Mouse (Mus musculus): ENCODE measurements around the gene Ush2a. TPM values are rescaled to one million over a fixed set of nuclear protein-coding genes. Genes with fewer than 3 reads are reported as not detected.

Ush2a gene
- total RNA-seq, 1 experiment from 2014 or later: not detected

GRCm38 (mm10) chr1:188773631-188774030, 511.8 kb downstream of the Ush2a start:
- ATAC-seq (replicated peaks in 1 of 2; ENCODE audit: insufficient read depth in 1 of 2, low FRiP score in 2 of 2, low TSS enrichment in 1 of 2, low read depth in 1 of 2, poor library complexity in 2 of 2, severe bottlenecking in 2 of 2): no peak

- no peak for ATAC-seq (replicated peaks in 1 of 2; ENCODE audit: insufficient read depth in 1 of 2, low FRiP score in 2 of 2, low TSS enrichment in 1 of 2, low read depth in 1 of 2, poor library complexity in 2 of 2, severe bottlenecking in 2 of 2)
Observed at GRCm38 (mm10) chr1:188777556-188778161, 515.8 kb downstream of the Ush2a start.

GRCm38 (mm10) chr1:188785056-188785455, 523.2 kb downstream of the Ush2a start:
- no peak for ATAC-seq (replicated peaks in 1 of 2; ENCODE audit: insufficient read depth in 1 of 2, low FRiP score in 2 of 2, low TSS enrichment in 1 of 2, low read depth in 1 of 2, poor library complexity in 2 of 2, severe bottlenecking in 2 of 2)

- no peak for ATAC-seq (replicated peaks in 1 of 2; ENCODE audit: insufficient read depth in 1 of 2, low FRiP score in 2 of 2, low TSS enrichment in 1 of 2, low read depth in 1 of 2, poor library complexity in 2 of 2, severe bottlenecking in 2 of 2)
Observed at GRCm38 (mm10) chr1:188805069-188805468, 543.2 kb downstream of the Ush2a start.

- no peak for ATAC-seq (replicated peaks in 1 of 2; ENCODE audit: insufficient read depth in 1 of 2, low FRiP score in 2 of 2, low TSS enrichment in 1 of 2, low read depth in 1 of 2, poor library complexity in 2 of 2, severe bottlenecking in 2 of 2)
Observed at GRCm38 (mm10) chr1:188805852-188806251, 544.0 kb downstream of the Ush2a start.

GRCm38 (mm10) chr1:188810631-188811030, 548.8 kb downstream of the Ush2a start:
- ATAC-seq (replicated peaks in 1 of 2; ENCODE audit: insufficient read depth in 1 of 2, low FRiP score in 2 of 2, low TSS enrichment in 1 of 2, low read depth in 1 of 2, poor library complexity in 2 of 2, severe bottlenecking in 2 of 2): no peak

GRCm38 (mm10) chr1:188815072-188815471, 553.2 kb downstream of the Ush2a start:
- ATAC-seq (replicated peaks in 1 of 2; ENCODE audit: insufficient read depth in 1 of 2, low FRiP score in 2 of 2, low TSS enrichment in 1 of 2, low read depth in 1 of 2, poor library complexity in 2 of 2, severe bottlenecking in 2 of 2): no peak

GRCm38 (mm10) chr1:188824195-188824594, 562.4 kb downstream of the Ush2a start:
- ATAC-seq (replicated peaks in 1 of 2; ENCODE audit: insufficient read depth in 1 of 2, low FRiP score in 2 of 2, low TSS enrichment in 1 of 2, low read depth in 1 of 2, poor library complexity in 2 of 2, severe bottlenecking in 2 of 2): no peak

GRCm38 (mm10) chr1:188824878-188825532, 563.2 kb downstream of the Ush2a start:
- ATAC-seq (replicated peaks in 1 of 2; ENCODE audit: insufficient read depth in 1 of 2, low FRiP score in 2 of 2, low TSS enrichment in 1 of 2, low read depth in 1 of 2, poor library complexity in 2 of 2, severe bottlenecking in 2 of 2): 0 out of 4 replicates have a peak, but pooled peaks of 1 of the 2 experiments have one; percentile 27

- no peak for ATAC-seq (replicated peaks in 1 of 2; ENCODE audit: insufficient read depth in 1 of 2, low FRiP score in 2 of 2, low TSS enrichment in 1 of 2, low read depth in 1 of 2, poor library complexity in 2 of 2, severe bottlenecking in 2 of 2)
Observed at GRCm38 (mm10) chr1:188830527-188831407, 568.9 kb downstream of the Ush2a start.

GRCm38 (mm10) chr1:188833906-188834305, 572.1 kb downstream of the Ush2a start:
- ATAC-seq (replicated peaks in 1 of 2; ENCODE audit: insufficient read depth in 1 of 2, low FRiP score in 2 of 2, low TSS enrichment in 1 of 2, low read depth in 1 of 2, poor library complexity in 2 of 2, severe bottlenecking in 2 of 2): no peak

GRCm38 (mm10) chr1:188834770-188835169, 572.9 kb downstream of the Ush2a start:
- ATAC-seq (replicated peaks in 1 of 2; ENCODE audit: insufficient read depth in 1 of 2, low FRiP score in 2 of 2, low TSS enrichment in 1 of 2, low read depth in 1 of 2, poor library complexity in 2 of 2, severe bottlenecking in 2 of 2): no peak

- ATAC-seq (replicated peaks in 1 of 2; ENCODE audit: insufficient read depth in 1 of 2, low FRiP score in 2 of 2, low TSS enrichment in 1 of 2, low read depth in 1 of 2, poor library complexity in 2 of 2, severe bottlenecking in 2 of 2): peak; percentile 10 to 49; a peak in 2 of 4 replicates
Observed at GRCm38 (mm10) chr1:188837613-188838295, 575.9 kb downstream of the Ush2a start.

- ATAC-seq (replicated peaks in 1 of 2; ENCODE audit: insufficient read depth in 1 of 2, low FRiP score in 2 of 2, low TSS enrichment in 1 of 2, low read depth in 1 of 2, poor library complexity in 2 of 2, severe bottlenecking in 2 of 2): no peak
Observed at GRCm38 (mm10) chr1:188847242-188847641, 585.4 kb downstream of the Ush2a start.

GRCm38 (mm10) chr1:188852776-188853175, 591.0 kb downstream of the Ush2a start:
- ATAC-seq (replicated peaks in 1 of 2; ENCODE audit: insufficient read depth in 1 of 2, low FRiP score in 2 of 2, low TSS enrichment in 1 of 2, low read depth in 1 of 2, poor library complexity in 2 of 2, severe bottlenecking in 2 of 2): no peak

GRCm38 (mm10) chr1:188854240-188854639, 592.4 kb downstream of the Ush2a start:
- no peak for ATAC-seq (replicated peaks in 1 of 2; ENCODE audit: insufficient read depth in 1 of 2, low FRiP score in 2 of 2, low TSS enrichment in 1 of 2, low read depth in 1 of 2, poor library complexity in 2 of 2, severe bottlenecking in 2 of 2)

- no peak for ATAC-seq (replicated peaks in 1 of 2; ENCODE audit: insufficient read depth in 1 of 2, low FRiP score in 2 of 2, low TSS enrichment in 1 of 2, low read depth in 1 of 2, poor library complexity in 2 of 2, severe bottlenecking in 2 of 2)
Observed at GRCm38 (mm10) chr1:188855034-188855433, 593.2 kb downstream of the Ush2a start.
